Mouse (Mus musculus) c-Kit-negative CD71-positive TER-119-positive erythroid progenitor cells, embryonic 14.5 days (primary cell): Measurements from ENCODE around the gene Pex16.

Source experiments
- DNase-seq: peaks from one replicate; pipeline ENCODE4 v3.0.0-alpha.2; 2013; ENCODE audit warnings: low read depth, low spot score

Pex16 gene

DNA sequence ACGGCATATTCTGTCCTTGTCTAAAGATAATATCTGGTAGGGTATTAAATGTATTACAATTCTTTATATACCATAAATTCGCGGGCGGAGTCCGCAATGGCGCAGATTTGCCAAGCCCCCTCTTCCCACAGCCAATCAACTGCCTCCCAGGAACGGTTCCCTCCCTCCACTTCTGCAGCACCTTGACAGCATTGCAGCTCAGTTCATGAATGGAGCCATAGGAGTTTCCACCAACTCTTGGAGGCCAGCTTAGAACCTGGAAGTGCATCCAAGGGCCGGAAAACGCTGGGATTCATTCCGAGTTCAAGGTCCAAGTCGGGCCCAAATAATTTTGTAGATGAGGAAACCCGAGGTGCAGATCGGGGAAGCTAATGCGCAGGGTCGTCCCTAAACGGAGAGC, at the start of gene Pex16, which contains the start of gene Large2:
Gene Pex16, plus strand, starts transcription at position 163 of the 400 bp plus-strand sequence.
Gene Large2, minus strand, starts transcription at position 356 of the 400 bp plus-strand sequence.
- peak; percentile 11 for DNase-seq

DNA sequence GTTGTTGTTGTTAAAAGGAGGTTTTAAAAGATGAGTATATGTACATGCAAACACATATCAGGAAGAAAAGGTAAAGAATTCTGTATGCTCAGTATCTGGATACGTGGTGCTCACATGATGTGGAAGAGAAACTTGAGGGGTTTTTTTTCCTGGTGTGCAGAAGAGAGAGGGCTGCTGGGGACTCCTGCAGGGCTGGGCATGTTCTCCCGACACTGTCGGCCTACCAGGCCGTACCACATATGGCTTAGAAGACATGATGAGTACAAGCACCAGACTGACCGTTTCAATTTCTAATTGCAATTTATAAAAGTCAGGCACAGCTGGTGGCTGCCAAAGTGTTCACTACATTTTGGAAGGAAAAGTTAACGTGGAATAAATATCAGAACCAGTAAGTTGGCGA, 48.8 kb upstream of the Pex16 start:
- DNase-seq, result no peak

DNA sequence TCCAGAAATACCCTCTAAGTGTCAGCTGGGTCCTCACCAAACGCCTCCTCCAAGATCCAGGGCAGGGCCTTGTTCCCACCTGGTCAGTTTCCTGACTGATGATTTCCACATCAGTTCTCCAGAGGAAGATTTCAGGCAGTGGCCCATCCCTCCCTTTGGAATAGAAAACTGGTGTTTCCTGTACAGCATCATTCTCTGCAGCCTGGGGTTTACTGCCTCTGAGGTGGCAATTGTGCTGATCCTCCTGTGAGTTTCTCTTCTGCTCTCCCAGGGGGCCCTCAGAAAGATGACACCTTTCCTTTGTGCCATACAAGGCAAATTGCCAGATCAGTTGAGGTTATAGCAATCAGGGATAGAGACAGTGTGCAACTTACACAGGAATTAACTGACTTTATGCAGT, 48.3 kb upstream of the Pex16 start:
- no peak for DNase-seq

DNA sequence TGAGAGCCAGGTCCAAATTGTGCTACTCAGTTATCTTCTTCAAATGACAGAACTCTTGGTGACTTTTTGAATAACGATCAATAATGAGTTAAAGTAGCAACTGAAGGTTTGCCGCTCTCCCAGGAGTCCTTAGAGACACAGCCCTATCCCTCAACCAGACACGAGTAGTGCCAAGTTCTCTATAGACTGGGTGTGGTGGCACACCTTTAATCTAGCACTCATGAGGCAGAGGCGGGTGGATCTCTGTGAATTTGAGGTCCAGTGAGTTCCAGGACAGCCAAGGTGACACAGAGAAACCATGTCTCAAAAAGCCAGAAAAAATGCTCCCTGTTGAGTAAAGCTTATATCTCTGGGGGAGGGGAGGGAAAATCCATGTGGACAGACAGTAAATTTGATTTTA, 46.9 kb upstream of the Pex16 start:
- no peak for DNase-seq

DNA sequence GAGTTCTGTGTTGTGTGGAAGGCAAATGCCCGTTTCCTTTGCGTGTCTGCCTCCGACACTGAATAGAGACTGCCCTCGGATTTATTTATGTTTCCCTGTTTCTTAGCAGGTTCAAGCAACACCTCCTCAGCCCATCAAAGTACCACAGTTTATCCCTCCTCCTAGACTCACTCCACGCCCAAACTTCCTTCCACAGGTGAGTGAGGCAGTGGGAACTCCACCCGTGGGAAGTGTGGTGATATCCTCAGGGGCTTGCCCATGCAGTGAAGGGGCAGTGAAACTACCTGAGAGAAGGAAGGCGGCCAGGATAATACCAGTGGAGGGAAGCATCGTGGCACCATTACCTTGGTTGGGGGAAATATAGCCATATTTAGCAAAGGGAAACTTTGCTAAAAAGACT, 46.3 kb upstream of the Pex16 start:
- no peak for DNase-seq

DNA sequence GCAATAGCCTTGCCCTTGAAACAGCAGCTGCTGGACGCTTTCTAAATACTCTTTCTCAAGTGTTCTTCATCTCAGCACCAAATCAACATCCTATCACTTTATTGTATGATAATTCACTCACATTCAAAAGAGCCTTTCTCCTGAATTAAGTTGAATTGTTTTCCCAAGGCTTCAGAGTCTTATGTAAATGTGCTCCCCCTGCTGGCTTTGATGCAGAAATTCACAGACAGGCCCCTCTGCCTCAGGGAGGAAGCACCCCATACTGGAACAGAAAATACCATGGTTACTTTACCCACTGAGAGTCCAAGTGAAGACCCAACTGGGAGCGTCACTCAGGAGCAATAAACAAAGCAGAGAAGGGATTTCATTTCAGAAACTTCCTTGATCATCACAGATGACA, 43.6 kb upstream of the Pex16 start:
- DNase-seq, result no peak

DNA sequence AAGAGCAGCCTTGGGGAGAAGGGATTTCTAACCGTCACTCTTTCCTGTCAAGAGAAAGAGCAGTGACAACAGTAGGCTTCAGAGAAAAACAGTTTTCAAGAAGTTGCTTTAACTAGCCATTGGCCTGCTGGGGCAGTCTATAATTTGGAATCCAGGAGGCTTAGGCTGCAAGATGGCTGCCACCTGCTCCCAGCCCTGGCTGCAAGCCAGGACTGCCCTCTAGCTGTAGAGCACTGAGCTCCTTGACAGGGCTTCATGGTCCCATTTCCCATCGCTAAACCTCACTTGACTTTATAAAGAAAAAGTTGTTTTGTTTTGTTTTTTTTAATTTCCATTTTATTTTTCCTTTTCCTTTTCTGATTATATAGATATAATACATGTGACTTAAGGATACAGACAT, 43.1 kb upstream of the Pex16 start:
- DNase-seq, result no peak

DNA sequence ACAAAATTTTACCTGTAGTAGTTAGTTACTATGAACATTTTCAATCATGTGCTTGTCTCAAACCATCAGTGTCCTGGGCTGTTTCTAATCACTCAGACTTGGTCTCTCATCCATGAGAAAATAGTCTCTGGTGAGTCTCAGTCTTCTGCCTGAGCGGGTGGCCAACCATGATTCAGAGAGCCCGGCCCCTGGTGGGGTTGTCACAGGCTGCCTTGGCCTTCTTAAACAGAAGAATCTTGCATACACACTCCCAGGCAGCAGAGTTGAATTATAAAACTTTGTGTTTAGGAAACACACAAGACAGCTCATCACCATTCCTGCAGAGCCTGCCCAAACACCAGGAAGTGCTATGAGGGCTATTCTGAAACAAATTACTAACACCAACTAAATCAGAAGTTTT, 42.6 kb upstream of the Pex16 start:
- DNase-seq, result no peak

DNA sequence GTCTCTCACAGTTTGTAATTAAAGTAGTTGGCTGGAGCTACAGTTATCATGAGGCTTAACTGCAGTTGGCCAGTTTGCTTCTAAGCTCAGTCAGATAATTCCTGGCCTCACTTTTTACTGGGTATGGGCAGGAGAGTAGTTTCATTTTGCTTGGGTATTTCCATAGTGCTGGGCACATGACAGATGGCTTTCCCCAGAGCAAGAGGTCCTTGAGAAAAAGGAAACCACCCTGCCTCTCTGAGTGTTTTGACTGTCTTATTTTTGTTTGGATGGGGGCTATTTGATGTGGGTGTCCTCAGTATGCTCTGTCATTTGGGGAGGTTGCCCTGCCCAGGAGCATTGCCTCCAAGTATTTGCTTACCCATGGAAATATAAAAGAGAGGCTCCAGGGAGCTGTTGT, 32.1 kb upstream of the Pex16 start:
- no peak for DNase-seq

DNA sequence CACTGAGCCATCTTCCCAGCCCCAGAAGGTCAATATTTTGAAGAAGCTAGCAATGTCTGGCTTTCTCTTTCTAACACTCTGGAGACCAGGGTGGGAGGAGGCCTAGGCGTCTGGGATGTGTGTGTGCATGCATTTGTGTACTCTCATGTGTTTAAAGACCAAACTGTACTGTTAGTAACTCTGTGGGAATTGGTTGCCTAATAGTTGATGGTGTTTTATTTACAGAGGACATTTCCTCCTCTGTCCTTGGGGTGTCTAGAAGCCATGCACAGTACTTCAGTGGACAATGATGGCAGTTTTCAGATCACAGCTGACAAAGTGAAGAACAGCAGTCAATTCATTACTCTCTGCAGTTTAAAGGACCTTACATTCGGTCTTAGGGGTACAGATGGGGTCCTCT, 27.3 kb upstream of the Pex16 start:
- DNase-seq, result no peak

DNA sequence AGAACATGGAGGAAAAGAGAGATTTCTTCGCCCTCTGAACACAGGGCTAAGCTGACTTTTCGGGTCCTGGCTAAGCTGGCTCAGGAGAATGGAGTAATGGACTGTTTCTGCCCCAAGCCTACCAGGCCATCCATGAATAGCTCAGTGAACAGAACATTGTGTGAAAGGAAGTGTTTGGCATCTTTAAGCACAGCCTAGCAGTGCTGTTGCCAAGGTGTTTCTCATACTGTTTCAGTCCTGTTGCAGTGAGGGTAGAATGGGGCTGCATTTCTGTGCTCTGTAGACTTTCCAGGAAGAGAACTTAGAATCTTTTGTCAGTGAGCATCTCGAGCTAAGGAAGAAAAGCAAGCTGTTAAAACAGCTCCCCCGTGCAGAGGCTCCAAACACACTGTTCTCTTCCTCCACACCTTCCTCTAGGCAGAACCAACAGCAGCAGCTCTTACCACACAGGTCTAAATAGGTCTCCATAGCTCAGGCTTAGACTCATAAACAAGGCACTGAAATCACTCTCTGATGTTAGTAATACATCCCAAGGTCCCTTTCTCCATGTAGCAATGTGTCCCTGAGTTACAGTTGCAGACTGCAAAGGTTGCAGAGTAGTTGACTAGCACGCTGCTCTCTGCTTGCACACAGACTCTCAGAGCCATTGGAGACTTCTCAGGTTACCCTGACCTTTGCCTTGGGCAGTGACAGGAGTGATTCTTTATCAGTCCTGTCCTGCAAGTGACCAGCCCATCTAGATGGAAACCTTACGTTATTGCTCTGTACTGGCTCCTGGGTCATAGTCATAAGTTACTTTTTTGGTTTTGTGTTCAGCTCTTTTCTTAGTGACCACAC, 24.7 kb upstream of the Pex16 start:
- no peak for DNase-seq

DNA sequence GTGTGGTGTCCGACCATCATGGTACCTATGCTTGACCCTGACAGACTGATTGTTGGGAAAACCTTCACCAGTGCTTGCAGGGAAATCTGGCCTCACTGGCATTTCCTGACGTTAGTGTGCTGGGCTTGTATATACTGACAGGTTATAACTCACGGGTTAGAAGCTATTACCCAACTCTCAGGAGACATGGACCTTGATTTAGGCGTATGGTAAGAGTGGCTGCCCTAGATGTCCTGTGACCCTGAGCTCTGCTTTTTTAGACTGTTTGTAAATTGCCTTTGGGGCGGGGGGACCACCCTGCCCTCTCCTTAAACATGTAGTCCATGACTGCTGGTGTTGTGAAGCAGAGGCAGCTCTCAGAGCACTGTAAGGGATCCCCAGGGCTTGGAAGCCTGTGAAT, 23.8 kb upstream of the Pex16 start:
- no peak for DNase-seq

DNA sequence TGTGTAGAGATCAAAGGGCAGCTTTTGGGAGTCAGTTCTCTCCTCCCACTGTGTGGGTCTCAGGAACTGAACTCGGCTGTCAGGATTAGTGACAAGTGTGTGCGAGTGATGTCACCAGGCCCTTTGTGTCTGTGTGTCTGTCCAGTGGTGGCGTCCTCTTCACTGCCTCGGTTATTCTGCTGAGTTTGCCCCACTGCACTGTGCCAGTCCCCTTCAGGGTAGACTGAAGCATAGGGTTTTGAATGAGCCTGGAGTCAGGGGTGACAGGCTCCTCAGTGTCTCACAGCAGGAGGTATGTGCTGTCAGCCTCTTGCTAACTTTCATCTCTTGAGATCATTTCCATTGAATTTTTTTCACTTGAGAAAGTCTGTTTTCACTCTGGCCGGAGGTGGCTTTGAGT, 21.1 kb upstream of the Pex16 start:
- DNase-seq, result no peak

DNA sequence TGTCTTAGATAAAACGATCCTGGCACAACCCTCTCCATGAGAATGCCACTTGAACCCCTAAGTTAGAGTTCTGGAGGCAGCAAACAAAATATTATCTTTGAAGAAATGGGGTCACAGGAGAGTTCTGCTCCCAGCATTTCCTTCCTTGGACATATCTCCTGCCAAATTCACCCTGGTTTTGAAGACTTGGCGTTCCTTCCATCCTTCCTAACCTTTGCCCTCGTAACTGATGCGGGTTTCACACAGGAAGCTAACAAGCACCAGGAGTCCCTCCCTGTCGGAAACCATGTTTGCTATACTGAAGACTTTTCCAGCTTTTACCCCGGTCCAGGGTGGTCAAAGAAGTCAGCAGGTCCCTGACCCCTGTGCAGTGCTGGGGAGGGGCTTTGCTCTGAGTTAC, 20.3 kb upstream of the Pex16 start:
- DNase-seq, result no peak

DNA sequence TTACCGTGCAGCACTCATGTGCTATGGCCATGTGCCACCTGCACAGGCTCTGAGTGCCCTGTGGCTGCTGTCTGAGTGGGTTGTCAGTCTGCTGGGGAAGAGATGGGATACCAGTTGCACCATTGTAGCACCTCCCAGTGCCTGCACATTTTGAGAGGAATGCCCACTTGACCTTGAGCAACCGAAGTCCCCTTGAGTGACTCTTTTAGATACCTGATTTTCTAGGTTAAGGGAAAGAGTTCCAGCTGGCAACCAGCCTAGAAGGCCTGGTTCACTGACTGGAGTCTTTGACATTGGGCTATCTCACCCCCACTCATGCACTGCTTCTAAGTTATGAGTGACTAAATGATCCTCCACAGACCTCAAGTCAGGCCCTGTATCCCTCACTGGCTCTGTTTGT, 15.2 kb upstream of the Pex16 start:
- no peak for DNase-seq

DNA sequence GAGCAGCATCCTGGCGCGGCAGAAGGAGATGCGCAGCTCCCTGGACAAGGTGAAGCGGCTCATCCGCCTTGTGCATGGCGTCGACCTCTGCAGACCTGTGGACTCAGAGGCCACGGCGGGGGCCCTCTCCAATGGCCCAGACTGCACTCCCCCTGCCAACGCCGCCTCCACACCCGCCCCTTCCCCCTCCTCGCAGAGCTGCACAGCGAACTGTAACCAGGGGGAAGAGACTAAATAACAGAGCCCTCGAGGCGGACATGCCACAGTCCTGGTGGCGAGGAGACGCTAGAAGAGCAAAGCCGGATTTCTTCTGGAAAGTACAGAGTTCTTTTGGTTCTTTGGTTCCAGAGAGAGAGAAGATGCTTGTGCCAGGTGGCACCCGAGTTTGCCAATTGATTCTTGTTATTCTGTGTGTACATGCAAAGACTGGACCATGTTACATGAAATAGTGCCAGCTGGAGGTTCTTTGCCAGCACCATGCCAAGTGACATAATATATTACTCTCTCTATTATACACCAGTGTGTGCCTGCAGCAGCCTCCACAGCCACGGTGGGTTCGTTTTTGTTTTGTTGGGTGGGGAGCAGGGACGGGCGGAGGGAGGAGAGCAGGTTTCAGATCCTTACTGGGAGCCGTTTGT, 14.2 kb upstream of the Pex16 start:
- no peak for DNase-seq

DNA sequence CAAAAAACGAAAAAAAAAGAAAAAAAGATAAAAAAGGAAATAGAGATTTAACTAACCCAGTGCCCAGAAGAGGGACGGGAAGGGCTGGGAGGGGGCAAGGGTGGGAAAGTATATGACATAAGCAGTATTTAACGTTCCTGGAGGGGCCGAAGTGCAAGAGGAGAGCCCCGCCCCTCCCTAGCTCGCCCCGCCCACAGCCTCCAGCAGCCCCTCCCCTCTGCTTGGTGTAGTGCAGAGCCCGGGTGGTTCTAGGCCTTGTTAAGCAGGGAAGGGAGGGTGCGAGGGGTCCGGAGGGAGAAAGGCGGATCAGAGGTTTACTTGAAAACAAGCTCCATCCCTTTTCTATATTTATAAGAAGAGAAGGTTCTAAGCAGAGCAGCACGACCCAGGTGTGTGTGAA, 13.6 kb upstream of the Pex16 start:
- DNase-seq, result no peak

DNA sequence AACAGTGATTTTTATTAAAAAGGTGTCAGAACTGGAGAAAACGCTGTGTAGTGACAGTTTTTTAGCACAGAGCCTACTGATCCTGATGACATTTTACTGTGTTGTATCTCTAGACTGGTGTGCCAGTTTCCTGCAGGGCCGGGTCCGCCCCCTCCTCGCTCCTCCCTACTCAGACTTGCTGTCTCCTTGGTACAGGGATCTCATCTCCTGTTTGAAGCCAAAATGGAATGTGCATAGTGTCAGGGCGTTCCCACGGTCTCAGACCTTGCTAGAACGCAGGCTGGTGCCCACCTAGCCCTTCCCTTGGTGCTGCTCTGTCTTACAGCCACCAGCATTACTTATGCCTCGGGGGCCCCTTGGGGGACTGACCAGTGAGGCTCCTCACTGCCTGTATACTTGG, 12.7 kb upstream of the Pex16 start:
- DNase-seq, result no peak

DNA sequence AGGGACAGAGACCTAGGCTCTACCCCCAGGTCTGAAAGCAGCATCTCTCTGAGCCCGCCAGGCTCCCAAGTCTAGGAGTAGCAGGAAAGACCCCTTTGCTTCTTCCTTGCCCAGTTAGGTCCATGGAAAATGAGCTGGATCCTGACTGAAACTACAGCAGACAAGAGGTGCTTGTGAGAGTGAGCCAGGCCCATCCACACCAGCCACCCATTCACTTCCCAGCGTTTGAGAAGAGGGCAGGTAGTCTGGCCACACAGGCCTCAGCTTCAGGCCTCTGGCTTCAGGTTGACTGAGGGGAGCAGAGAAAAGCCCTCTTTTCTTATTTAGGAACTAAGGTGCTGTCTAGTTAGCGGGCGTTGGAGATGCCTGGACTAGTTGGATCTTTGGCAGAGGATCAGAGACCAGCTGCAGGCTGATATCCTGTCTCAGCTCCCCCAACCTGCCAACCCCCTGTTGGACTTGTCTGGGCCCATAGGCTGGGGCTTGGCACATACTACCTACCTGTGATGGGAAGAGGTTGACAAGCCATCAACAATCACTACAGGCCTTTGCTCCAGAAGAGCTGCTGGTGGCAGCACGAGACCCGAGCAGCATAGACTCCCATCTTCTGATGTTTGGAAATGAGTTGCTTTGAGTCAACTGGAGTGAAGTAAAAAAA, 11.8 kb upstream of the Pex16 start:
- DNase-seq, result no peak

DNA sequence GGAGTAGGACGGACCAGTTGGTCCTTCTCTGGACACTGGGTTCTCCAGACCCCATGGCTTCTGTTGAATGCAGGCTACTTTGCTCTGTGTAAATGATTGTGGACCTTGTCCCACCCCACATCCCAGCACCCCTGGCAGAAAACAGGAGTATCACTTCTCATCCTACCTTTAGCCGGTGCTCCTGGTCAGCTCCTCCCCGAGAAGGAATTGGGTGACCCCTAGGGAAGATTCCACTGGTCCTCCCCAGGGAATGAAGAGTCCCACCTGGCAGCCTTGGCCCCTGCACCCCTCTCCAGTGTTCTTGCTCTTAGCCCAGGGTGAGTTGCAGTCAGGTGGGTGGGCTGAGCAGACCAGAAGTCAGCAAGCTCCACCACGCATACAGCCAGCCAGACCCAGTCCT, 10.4 kb upstream of the Pex16 start:
- no peak for DNase-seq

DNA sequence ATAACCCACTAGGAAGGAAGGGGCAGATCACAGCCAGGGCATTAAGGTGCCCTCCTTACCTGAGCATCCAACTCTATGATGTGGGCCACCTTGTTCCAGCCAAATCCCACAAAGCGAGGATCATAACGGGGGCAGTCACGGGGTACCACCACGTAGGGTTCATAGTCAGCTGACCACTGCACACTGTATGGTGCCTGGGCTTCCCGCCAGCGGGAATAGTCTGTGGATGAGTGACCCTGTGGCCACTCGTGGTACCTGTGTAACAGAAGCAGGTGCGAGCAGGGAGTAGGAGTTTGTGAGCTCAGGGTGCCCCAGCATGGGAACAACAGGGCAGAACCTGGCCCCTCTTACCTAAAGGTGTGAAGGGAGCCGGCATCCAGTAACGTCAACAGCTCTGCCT, 8.9 kb upstream of the Pex16 start:
- no peak for DNase-seq

DNA sequence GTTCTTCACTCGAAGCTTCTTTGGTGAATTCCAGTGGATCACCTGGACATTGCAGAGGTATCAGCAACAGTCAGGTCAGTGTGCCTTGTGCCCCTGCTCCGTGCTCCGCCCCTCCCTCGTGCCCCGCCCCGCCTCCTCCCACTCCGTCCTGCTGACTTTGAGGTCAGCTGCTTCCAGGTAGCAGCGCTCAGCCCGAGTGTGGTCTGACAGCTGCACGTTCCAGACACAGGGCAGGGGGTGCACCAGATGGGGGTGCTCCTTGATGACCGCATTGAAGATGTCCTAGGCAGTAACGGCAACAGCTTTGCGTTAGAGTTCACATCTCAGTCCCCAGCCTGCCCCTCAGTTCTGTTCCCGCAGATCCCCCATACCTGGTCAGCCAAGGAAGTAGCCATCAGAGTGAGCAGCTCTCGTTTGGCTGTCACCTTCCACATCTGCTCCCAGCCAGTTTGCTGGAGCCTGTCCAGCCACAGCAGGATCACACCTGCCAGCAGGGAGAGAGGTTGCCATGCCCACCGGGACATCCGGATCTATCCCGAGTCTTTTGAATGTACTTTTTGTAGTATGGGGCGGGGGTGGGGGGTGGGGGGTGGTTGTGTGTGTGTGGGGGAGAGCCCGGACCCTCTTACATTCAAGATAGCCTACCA, 7.0 kb upstream of the Pex16 start:
- DNase-seq, result no peak
